Mouse (Mus musculus) heart, adult 9 months (tissue): Measurements from ENCODE around the gene Ddx39.

Experiments used
- DNase-seq, 2 experiments: peaks; one replicate each; pipeline ENCODE4 v3.0.0; 2022; ENCODE audit warnings: low spot score in 2 of 2

Gene Ddx39

DNA sequence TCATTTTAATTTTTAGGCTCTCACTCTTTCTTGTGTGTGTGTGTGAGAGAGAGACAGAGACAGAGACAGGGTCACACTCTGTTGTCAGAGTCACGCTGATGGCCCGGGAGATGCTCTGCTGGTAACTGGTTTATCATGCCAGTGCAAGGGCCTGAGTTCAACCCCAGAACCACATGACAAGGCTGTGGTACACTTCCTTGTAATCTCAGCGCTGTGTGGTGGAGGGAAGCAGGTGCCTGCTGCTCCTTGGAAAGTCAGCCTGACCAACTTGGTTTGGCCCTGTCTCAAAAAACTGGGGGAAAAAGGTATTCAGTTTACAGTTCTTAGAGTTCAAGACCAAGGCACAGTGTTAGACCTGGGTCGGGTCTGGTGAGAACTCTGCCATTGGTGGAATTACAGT is 52.5 kb downstream of the Ddx39 start:
- DNase-seq: no peak

DNA sequence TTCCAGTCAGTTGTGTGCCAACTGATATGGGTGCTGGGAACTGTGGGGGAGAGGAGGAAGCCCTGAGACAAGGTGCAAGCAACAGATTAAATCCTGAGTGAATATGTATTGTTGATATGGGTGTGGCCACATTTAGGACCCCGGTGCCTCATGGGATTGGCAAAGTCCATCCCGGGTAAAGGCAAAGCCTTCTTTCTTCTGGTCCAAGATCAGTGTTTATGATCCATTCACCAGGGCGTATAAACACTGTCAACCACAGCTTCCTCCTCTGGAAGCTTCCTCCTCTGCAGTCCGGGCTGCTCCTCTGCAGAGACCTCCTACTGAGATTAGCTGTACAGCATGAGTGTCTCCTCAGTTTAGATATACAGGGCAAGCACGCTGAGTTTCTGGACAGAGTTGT is 53.5 kb downstream of the Ddx39 start:
- DNase-seq: peak; percentile 33 to 52

DNA sequence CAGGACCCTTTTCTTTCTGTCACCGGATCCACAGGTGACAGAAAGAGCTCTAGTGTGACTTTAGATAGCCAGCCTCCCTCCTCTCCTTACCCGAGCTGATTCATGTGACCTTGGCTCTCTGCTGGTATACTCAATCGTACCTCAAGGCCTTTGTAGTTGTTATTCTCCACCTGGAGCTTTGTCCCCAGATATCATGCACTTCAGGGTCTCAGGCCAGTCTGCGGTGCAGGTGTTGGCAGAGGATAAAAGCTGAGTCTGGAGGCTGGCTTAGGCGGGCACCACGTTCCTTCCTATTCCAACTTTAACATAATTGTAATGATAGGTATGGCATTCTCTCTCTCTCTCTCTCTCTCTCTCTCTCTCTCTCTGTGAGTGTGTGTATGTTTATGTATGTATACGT is 54.7 kb downstream of the Ddx39 start:
- no peak for DNase-seq

DNA sequence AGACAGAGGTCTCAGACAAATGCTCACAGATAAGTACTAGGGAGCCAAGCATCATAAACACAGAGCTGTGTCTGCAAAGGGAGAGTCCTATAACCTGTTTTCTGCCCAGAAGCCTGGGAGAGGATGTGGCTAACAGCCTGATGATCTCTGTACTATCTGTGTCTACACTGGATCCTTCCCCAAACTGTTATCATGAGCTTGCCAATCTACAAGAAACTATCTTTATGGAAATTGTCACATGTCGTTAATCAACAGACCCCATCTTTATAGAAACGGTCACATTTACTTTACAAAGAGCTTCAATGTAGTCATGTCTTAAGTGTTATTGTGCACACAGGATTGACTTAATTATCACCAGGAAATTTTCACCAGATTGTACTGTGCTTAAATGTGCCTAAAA is 55.7 kb downstream of the Ddx39 start:
- DNase-seq: no peak

DNA sequence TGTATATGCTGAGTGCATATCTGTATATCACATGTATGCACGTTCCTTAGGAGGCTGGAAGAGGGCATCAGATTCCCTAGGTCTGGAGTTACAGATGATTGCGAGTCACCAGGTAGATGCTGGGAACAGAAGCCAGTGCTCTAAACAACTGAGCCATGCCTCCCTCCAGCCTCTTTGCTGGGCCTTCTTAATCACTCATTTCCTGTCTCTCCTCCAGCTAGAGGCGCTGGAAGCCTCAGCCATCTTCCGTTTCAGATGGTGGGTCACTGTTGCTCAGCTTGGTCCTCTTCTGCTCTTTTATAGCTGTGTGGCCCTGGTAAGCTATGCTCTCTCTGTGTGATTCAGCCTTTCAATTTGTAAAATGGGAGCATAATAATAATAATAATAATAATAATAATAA is 56.8 kb downstream of the Ddx39 start:
- no peak for DNase-seq

DNA sequence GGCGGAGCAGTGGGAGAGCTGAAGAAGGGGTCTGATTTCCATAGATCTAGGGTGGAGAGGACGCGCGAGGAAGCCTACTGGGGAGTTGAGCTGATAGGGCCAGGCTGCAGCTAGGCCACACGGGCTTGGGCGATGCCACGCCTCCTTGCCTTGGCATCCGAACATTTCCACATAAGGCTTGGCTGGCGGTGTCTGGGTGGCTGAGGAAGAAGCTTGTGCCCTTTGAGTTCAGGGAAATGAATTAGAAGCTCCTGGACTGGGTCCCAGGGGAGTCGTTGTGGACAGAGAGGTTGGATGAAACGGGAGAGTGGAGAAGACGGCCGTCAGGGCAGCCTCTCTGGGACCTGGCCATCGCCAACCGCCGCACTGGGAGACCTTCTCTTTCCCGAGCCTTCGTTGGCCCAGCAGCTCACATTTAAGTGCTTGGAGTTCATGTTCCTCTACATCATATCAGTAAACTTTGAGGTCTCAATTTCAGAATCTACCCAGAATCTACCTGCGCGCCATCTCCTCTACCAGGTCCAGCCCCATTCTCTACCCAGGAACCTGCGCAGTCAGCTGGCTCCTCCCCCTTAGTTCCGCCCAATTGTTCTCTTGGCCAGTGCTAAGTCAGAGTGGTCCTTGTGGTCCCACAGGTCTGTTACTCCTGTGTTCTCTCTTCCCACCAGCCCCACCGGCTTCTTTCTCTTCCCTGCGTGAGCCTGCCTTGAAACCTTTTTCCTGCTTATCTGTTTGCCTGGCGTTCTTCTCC is 57.9 kb downstream of the Ddx39 start:
- DNase-seq: peak; percentile 32 to 39

DNA sequence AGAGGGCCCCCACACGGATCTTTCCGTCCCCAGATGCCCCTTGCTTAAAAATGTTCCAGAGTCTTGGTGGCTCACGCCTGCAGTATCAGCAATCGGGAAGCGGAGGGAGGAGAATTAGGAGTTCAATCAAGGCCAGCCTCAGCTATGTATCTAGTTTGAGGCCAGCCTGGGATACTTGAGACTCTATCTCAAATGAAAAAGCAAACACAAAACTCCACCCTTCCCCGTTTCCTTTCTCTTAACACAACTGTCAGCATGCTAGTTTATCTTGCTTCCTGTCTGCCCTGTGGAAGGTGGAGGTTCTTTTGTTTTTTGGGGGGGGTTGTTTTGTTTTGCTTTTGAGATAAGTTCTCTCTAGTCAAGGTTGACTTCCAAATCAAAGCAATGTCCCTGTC is 58.5 kb downstream of the Ddx39 start:
- peak; percentile 26 to 34 for DNase-seq

DNA sequence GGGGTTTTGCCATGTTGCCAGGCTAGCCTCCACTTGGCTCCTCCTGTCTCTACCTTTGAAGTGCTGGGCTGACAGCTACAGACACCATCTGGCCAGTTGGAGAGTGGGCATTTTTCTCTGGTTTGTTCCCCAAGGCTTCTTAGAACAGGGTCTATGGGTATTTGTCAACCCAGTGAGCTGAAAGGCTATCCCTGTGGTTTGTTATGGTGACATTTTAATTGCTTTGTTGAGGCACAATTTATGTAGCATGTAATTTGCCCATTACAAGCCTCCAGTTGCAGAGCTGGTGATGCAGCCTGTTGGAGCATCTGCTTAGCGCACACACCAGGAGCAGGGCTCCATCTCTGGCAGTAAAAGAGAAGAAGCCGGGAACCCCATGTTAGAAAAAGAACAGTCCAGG is 59.2 kb downstream of the Ddx39 start:
- no peak for DNase-seq
